Mouse (Mus musculus): ENCODE data around the gene Ubr4. TPM values are rescaled to one million over a fixed set of nuclear protein-coding genes. Genes with fewer than 3 reads are reported as not detected.

Ubr4 gene
- total and polyA plus RNA-seq, 2 experiments from 2014 or later, result 59.1 to 106 TPM

- Histone ChIP-seq H3K4me1 (ENCODE audit: insufficient read depth) (no peaks in the 10 kb centered on the region), H3K4me2 (ENCODE audit: low read depth) (no peak overlapping the region), H3K27me3 (ENCODE audit: insufficient read depth, low read length) (no peaks in the 10 kb centered on the region), H3K9me3 (ENCODE audit: low read length) (no peaks in the 10 kb centered on the region), H3K4me3 (ENCODE audit: low read depth, low read length) (no peak overlapping the region), H3K27ac (ENCODE audit: low read depth, low read length) (no peak overlapping the region), H3K36me3 (ENCODE audit: insufficient read depth) (peaks cover 99% of the 10 kb centered on the region), H3K9ac (no peak overlapping the region)
- ATAC-seq, result peak; percentile 71
- peak; percentile 51 for DNase-seq
- WGBS, result 49% methylated on average over 15 of the region's 15 CpGs
- peak; percentile 66 for TF ChIP-seq CTCF (IDR thresholded peaks at IDR 0.05; ENCODE audit: low read depth)
Observed at GRCm38 (mm10) chr4:139430176-139430575, 77.8 kb downstream of the Ubr4 start.

GRCm38 (mm10) chr4:139430891-139431290, 78.5 kb downstream of the Ubr4 start:
- 43% methylated on average over 4 of the region's 4 CpGs for WGBS
- H3K36me3 ChIP-seq (ENCODE audit: insufficient read depth), result peaks cover 99% of the 10 kb centered on the region
- no peaks in the 10 kb centered on the region for H3K4me1 ChIP-seq (ENCODE audit: insufficient read depth)
- ATAC-seq (no peak), DNase-seq (peak; percentile 44)
- no peak overlapping the region for H3K9ac ChIP-seq
- no peak overlapping the region for H3K27ac ChIP-seq (ENCODE audit: low read depth, low read length)
- H3K4me2 ChIP-seq (ENCODE audit: low read depth), result no peak overlapping the region
- H3K27me3 ChIP-seq (ENCODE audit: insufficient read depth, low read length), result no peaks in the 10 kb centered on the region
- H3K4me3 ChIP-seq (ENCODE audit: low read depth, low read length), result no peak overlapping the region
- no peaks in the 10 kb centered on the region for H3K9me3 ChIP-seq (ENCODE audit: low read length)
- TF ChIP-seq CTCF (IDR thresholded peaks at IDR 0.05; ENCODE audit: low read depth), result no peak

- Histone ChIP-seq H3K9me3 (ENCODE audit: low read length) (no peaks in the 10 kb centered on the region), H3K9ac (no peak overlapping the region), H3K4me3 (ENCODE audit: low read depth, low read length) (no peak overlapping the region), H3K27me3 (ENCODE audit: insufficient read depth, low read length) (no peaks in the 10 kb centered on the region), H3K36me3 (ENCODE audit: insufficient read depth) (peaks cover 99% of the 10 kb centered on the region), H3K4me2 (ENCODE audit: low read depth) (no peak overlapping the region), H3K4me1 (ENCODE audit: insufficient read depth) (no peaks in the 10 kb centered on the region), H3K27ac (ENCODE audit: low read depth, low read length) (no peak overlapping the region)
- WGBS, result 89% methylated on average over 15 of the region's 15 CpGs
- TF ChIP-seq CTCF (IDR thresholded peaks at IDR 0.05; ENCODE audit: low read depth), result no peak
- ATAC-seq (no peak), DNase-seq (no peak)
Observed at GRCm38 (mm10) chr4:139432966-139433765, 80.8 kb downstream of the Ubr4 start.

GRCm38 (mm10) chr4:139441244-139441643, 88.8 kb downstream of the Ubr4 start:
- no peak for DNase-seq
- 75% methylated on average over 5 of the region's 5 CpGs for WGBS
- H3K4me3 ChIP-seq (ENCODE audit: low read depth, low read length), result no peak overlapping the region

GRCm38 (mm10) chr4:139441806-139442205, 89.4 kb downstream of the Ubr4 start:
- Histone ChIP-seq H3K4me1 (ENCODE audit: insufficient read depth) (no peaks in the 10 kb centered on the region), H3K4me2 (ENCODE audit: low read depth) (no peak overlapping the region), H3K4me3 (ENCODE audit: low read depth, low read length) (no peak overlapping the region), H3K36me3 (ENCODE audit: insufficient read depth) (peaks cover 95% of the 10 kb centered on the region), H3K9me3 (ENCODE audit: low read length) (no peaks in the 10 kb centered on the region), H3K9ac (no peak overlapping the region), H3K27ac (ENCODE audit: low read depth, low read length) (no peak overlapping the region), H3K27me3 (ENCODE audit: insufficient read depth, low read length) (no peaks in the 10 kb centered on the region)
- DNase-seq (no peak), ATAC-seq (no peak)
- 86% methylated on average over 4 of the region's 4 CpGs for WGBS
- TF ChIP-seq CTCF (IDR thresholded peaks at IDR 0.05; ENCODE audit: low read depth), result no peak

More at GRCm38 (mm10) chr4:139441244-139441643, 88.8 kb downstream of the Ubr4 start:
- Histone ChIP-seq H3K4me1 (ENCODE audit: insufficient read depth) (no peaks in the 10 kb centered on the region), H3K36me3 (ENCODE audit: insufficient read depth) (peaks cover 95% of the 10 kb centered on the region), H3K9ac (no peak overlapping the region), H3K9me3 (ENCODE audit: low read length) (no peaks in the 10 kb centered on the region), H3K27me3 (ENCODE audit: insufficient read depth, low read length) (no peaks in the 10 kb centered on the region), H3K4me2 (ENCODE audit: low read depth) (no peak overlapping the region), H3K27ac (ENCODE audit: low read depth, low read length) (no peak overlapping the region)
- TF ChIP-seq CTCF (IDR thresholded peaks at IDR 0.05; ENCODE audit: low read depth), result no peak
- ATAC-seq, result no peak

GRCm38 (mm10) chr4:139442391-139443355, 90.3 kb downstream of the Ubr4 start:
- Histone ChIP-seq H3K36me3 (ENCODE audit: insufficient read depth) (peaks cover 94% of the 10 kb centered on the region), H3K27me3 (ENCODE audit: insufficient read depth, low read length) (no peaks in the 10 kb centered on the region), H3K9ac (no peak overlapping the region), H3K4me1 (ENCODE audit: insufficient read depth) (no peaks in the 10 kb centered on the region), H3K9me3 (ENCODE audit: low read length) (no peaks in the 10 kb centered on the region), H3K27ac (ENCODE audit: low read depth, low read length) (no peak overlapping the region), H3K4me2 (ENCODE audit: low read depth) (no peak overlapping the region), H3K4me3 (ENCODE audit: low read depth, low read length) (no peak overlapping the region)
- WGBS, result 88% methylated on average over 15 of the region's 15 CpGs
- ATAC-seq, result no peak
- DNase-seq, result no peak
- TF ChIP-seq CTCF (IDR thresholded peaks at IDR 0.05; ENCODE audit: low read depth), result no peak
